Mouse (Mus musculus): ENCODE results near the gene Cntn3.

GRCm38 (mm10) chr6:102515231-102515630 lies 57.7 kb downstream of the Cntn3 start:
- TF ChIP-seq EP300 (IDR thresholded peaks at IDR 0.05; ENCODE audit: low read depth) (no peak), CTCF (IDR thresholded peaks at IDR 0.05; ENCODE audit: low read depth) (no peak)

All from heart, postnatal 0 days (tissue).